Mouse (Mus musculus) erythroid progenitor cell, adult 5-6 weeks (primary cell): ENCODE results near the gene Agbl4. TPM values are rescaled to one million over a fixed set of nuclear protein-coding genes. Genes with fewer than 3 reads are reported as not detected.

ENCODE experiments used
- ATAC-seq: replicated peaks from 2 replicates; pipeline ENCODE4 v1.8.0; 2016; ENCODE audit warnings: moderate number of reproducible peaks, mild to moderate bottlenecking, moderate TSS enrichment, inconsistent platforms; ENCODE audit not compliant: poor library complexity, low FRiP score, severe bottlenecking
- total RNA-seq, 2 experiments: library from RNA; stranded (forward) in 1 of 2; stranded (reverse) in 1 of 2; fragments of 150-400 nt in 1 of 2; fragments of 186-747, 209-891 nt in 1 of 2; gene quantifications; 2 replicates each; pipeline versions ENCODE4 v1.2.3 to v1.2.4; 2015 to 2017; ENCODE audit warnings: low replicate concordance in 2 of 2

The Agbl4 gene
- total RNA-seq, 2 experiments from 2014 or later, result not detected

DNA sequence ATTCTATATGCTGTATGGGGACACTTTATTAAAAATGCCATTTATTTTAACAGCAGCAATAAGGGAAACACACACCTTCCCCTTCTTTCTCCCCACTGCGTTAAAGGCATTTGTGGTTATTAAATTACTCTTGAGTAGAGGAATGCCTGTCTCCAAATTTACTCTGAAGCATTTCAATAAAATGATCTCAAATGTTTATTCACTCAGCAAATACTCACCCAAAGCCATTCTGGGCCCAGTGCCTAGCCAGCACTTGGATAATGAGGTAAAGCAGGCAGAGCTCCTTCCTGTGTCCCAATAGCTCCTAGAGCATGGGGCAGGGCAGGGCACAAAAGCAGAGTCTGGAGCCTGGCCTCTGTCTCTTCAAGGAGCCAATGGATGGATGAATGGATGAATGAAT lies 1075.6 kb downstream of the Agbl4 start:
- no peak for ATAC-seq

DNA sequence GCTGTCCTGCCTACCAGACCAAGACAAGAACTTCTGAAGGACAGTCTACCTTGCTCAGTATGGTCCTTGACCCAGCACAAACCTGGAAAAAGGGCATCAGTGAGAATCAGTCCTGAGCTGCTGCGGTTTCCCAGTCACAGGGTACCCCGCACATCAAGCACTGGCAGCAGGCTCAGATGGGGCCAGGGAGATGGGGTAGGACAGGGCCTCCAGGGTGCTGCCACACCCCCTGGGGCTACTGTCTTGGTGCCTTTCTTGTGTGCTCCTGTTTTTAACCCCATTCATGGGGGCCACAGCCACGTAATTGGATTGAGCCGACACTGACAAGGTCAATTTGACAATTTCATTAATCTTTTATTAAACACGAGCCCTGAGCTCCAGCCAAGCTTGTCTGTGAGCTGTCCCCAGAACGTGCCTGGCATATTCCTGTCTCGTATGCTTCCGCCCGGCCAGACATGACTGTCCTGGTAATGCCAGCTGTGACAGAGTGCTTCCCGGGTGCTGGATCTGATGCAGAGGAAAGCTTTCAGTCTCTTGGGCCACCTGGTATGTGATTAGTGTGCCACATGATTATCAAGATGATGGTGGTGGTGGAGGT lies 1078.0 kb downstream of the Agbl4 start:
- ATAC-seq, result no peak

DNA sequence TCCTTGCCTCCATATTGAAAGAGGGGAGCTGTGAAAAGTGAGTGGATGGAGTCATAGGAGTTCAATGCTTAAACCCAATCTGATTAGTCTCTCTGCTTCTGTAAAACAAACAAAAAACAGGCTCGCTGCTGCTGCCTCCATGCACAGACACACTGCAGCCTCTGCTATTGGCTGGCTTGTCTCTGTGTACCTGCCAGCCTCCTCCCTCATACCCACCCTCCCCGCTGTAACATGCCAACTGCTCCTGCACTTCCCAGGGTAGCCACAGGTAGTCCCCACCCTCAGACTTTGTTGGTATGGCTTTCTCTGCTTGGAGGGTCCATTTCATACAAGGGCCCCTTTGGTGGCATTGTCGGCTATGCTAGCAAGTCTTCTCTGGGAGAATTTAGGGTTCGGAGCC lies 1080.0 kb downstream of the Agbl4 start:
- no peak for ATAC-seq

- no peak for ATAC-seq
Observed at GRCm38 (mm10) chr4:111483499-111483898, 1086.0 kb downstream of the Agbl4 start.

DNA sequence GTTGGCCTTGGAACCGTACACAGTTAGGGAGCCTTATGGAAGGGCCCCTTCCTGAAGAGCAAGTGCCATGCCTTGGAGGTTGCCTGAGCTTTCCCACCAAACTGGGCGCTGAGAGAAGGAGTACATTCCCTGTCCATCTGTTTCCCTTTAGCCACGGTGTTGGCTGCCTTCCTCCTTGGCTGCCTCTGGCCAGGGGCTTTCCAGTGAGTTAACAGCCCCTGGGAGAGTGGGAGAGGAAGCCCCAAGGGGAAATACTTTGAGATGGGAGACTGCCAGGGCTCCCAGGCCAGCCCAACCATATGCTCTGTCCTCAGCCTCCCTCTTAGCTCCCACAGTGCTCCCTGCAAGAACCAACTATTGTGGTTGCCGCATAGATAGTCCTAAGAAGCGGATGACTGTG lies 1087.7 kb downstream of the Agbl4 start:
- ATAC-seq, result no peak

DNA sequence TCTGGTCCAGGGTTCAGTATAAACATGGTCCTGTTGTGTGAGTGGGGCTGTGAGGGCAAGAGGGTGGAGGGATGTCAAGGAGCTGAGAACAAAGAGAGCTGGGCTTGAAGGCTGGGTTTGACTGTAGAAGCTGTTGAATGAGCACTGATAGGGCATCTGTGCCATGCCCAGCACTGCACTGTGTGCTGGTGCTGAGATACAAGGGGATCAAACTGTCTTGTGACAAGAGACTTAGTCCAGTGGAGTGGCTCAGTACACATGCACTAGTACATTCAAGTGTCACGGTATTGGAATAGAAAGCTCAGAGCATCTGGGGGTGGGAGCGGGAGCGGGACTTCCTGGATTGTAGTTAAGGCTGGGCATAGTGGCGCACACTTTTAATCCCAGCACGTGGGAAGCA lies 1088.7 kb downstream of the Agbl4 start:
- no peak for ATAC-seq

GRCm38 (mm10) chr4:111487233-111487843 lies 1089.9 kb downstream of the Agbl4 start:
- ATAC-seq, result no peak

DNA sequence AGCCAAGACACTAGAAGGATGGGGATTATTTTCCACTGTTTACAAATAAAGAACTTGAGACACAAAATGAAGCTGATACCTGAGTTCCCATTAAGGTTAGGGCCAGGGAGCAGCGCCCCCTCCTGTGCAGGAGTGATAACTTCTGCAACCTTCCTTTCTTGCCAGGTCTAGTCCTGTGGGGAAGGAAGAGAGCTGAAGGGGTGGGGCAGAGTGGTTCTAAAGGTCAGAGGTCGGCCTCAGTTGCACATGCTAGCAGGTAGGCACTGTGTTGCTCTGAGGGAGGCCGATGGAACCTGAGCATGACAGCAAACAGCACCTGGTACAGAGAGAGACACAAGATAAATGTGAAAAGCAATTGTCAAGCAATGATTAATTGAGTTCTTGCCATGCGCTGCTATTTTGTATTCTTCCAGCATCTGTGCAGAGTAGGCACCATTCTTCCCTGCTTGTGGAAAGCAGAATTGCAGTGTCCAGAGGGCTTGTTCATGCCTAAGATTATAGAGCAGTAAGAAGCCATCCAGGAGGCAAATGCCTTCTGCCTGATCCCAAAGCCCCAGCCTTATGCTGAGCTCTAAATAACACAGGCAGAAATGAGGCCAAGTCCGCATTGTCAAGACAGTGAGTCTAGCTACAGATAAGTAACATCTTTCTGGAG lies 1096.4 kb downstream of the Agbl4 start:
- ATAC-seq, result no peak

- no peak for ATAC-seq
Observed at GRCm38 (mm10) chr4:111495949-111496348, 1098.5 kb downstream of the Agbl4 start.

GRCm38 (mm10) chr4:111498751-111499150 lies 1101.3 kb downstream of the Agbl4 start:
- no peak for ATAC-seq

GRCm38 (mm10) chr4:111501441-111501840 lies 1104.0 kb downstream of the Agbl4 start:
- no peak for ATAC-seq

GRCm38 (mm10) chr4:111502965-111503727 lies 1105.7 kb downstream of the Agbl4 start:
- ATAC-seq, result peak; percentile 49; the same call in 1 of the 2 replicates

DNA sequence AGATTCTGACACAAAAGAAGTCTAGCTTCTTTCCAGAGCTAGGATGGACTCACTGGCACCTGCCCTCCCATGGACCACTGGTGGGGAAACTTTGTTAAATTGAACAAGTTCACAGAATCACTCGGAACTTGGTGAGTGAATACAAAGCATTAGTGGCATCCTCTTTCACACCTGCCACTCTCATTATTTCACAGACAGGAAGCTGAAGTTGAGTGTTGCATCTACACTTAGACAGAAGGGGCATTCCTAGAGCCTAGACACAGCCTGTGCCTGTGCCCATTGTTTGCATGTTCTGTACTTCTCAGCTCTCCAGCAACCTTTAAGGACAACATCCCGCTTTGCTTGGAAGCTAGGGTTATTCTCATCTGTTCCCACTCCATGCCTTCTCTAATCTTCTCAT lies 1107.5 kb downstream of the Agbl4 start:
- no peak for ATAC-seq

- ATAC-seq, result no peak
Observed at GRCm38 (mm10) chr4:111510129-111510528, 1112.7 kb downstream of the Agbl4 start.

DNA sequence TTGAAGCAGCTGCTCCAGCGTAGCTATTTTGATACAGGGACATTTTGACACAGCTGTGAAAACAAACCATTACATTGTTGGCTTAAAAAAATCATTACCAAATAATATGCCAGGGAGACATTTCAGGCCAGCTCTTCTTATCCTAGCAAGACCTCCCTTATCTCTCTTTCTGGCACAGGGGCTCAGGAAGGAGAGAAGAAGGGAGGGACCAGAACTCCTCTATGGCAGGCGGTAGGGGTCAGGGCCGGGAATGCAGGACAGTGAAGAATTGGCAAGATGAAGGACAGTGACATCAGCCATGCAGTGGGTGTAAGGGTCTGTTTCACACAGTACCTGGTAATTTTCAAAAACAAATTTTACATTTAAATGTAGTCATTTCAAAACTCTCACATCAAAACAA lies 1116.5 kb downstream of the Agbl4 start:
- ATAC-seq, result no peak

- no peak for ATAC-seq
Observed at GRCm38 (mm10) chr4:111516136-111516535, 1118.7 kb downstream of the Agbl4 start.

GRCm38 (mm10) chr4:111517063-111517792 lies 1119.8 kb downstream of the Agbl4 start:
- ATAC-seq, result no peak

GRCm38 (mm10) chr4:111518191-111518590 lies 1120.7 kb downstream of the Agbl4 start:
- no peak for ATAC-seq

DNA sequence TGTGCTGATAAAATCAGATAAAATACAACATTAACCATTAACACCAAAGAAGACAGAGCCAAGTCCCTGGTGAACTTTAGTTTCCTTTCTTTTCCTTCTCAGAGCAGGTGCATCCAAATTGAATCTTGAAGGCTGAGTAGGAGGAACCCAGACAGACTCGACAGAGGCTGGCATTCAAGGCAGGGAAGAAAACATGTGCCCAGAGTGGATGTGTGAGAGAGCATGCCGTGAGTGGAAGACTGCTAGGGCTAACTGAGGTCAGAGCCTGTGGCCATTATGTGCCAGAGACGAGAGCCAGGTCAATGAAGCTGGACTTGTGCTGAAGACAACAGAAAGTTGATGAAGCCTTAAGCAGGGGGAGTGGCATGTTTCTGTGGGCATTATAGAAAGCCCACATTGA lies 1121.8 kb downstream of the Agbl4 start:
- no peak for ATAC-seq

GRCm38 (mm10) chr4:111520006-111520405 lies 1122.5 kb downstream of the Agbl4 start:
- no peak for ATAC-seq
